Mouse (Mus musculus) E14TG2a.4 (cell line): Measurements from ENCODE around the gene Mrpl14.

Experiments
- CTCF ChIP-seq: conservative IDR thresholded peaks from 2 replicates; pipeline ENCODE4 v1.5.1; 2014; ENCODE audit warnings: low read length
- NANOG ChIP-seq: IDR thresholded peaks from 2 replicates; pipeline ENCODE4 v1.6.1; 2014; ENCODE audit warnings: borderline replicate concordance, low read length, mixed read lengths

DNA sequence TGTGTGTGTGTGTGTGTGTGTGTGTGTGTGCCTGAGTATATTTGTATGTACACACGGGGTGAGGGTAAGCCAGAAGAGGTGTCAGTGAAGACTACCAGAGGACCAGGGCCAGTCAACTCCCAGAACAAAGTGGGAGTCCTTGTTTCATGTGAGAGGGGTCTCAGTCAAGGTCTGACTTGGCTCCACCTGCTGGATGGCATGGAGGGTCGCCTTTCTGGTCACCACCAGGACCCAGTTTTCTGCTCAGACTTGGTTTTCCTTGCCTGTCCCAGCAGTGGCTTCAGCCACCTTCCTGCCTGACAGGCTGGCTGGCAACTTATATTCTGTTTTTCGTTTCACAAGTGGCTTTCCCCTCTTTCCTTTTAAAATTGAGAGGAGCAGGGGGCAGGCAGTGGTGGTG, 21.3 kb downstream of the Mrpl14 start:
- TF ChIP-seq CTCF (0 out of 2 replicates have a peak, but pooled peaks have one; percentile 14), NANOG (no peak)
